Mouse (Mus musculus) embryonic facial prominence, embryonic 11.5 days (tissue): ENCODE measurements around the gene Tbc1d14. TPM values are rescaled to one million over a fixed set of nuclear protein-coding genes. Genes with fewer than 3 reads are reported as not detected.

ENCODE experiments used
- ATAC-seq: fragments of 200-750 bp; cut with Nextera tagmentation; replicated peaks from 2 replicates; pipeline ENCODE4 v1.8.0; 2017; ENCODE audit warnings: low read depth; ENCODE audit not compliant: insufficient number of reproducible peaks, low FRiP score, low TSS enrichment
- DNase-seq: peaks from one replicate; pipeline ENCODE4 v3.0.0-alpha.2; 2015; ENCODE audit warnings: low spot score
- H3K27ac ChIP-seq: fragments of 300-500 bp; sonication (generic); replicated peaks from 2 replicates; pipeline ENCODE4 v1.5.1; 2014; ENCODE audit warnings: mild to moderate bottlenecking, low read depth, low read length, control low read depth
- H3K27me3 ChIP-seq: fragments of 300-500 bp; sonication (generic); 2 replicates; pipeline ENCODE4 v1.6.1; 2014; ENCODE audit warnings: mild to moderate bottlenecking, low read length, moderate library complexity, mixed read lengths; ENCODE audit not compliant: control insufficient read depth, insufficient read depth
- H3K36me3 ChIP-seq: fragments of 300-500 bp; sonication (generic); replicated peaks from 2 replicates; pipeline ENCODE4 v1.6.1; 2014; ENCODE audit warnings: low read depth, mild to moderate bottlenecking, low read length, moderate library complexity, mixed read lengths; ENCODE audit not compliant: control insufficient read depth, insufficient read depth
- H3K4me1 ChIP-seq: fragments of 300-500 bp; sonication (generic); 2 replicates; pipeline ENCODE4 v1.6.1; 2014; ENCODE audit warnings: low read length, mixed read lengths; ENCODE audit not compliant: control insufficient read depth, insufficient read depth
- H3K4me2 ChIP-seq: fragments of 300-500 bp; sonication (generic); 2 replicates; pipeline ENCODE4 v1.6.1; 2014; ENCODE audit warnings: low read depth, mild to moderate bottlenecking, control low read depth, low read length, moderate library complexity
- H3K4me3 ChIP-seq: fragments of 300-500 bp; sonication (generic); 2 replicates; pipeline ENCODE4 v1.5.1; 2014; ENCODE audit warnings: low read depth, low read length, control low read depth
- H3K9ac ChIP-seq: fragments of 300-500 bp; sonication (generic); replicated peaks from 2 replicates; pipeline ENCODE4 v1.6.1; 2014; ENCODE audit warnings: mild to moderate bottlenecking, control low read depth, low read length
- H3K9me3 ChIP-seq: fragments of 300-500 bp; sonication (generic); replicated peaks from 2 replicates; pipeline ENCODE4 v1.6.1; 2016; ENCODE audit warnings: mild to moderate bottlenecking, low read length, inconsistent platforms, mixed read lengths; ENCODE audit not compliant: control insufficient read depth
- WGBS: fragments of 180-500 bp; shearing (Covaris S2); extraction: QIAGEN DNeasy Blood & Tissue Kit; methylation state at CpG from one replicate; pipeline ENCODE4 v1.1.7; 2014; 5-methylcytosine and 5-hydroxymethylcytosine counted together
- polyA plus RNA-seq: library from polyadenylated mRNA; unstranded; fragments of >200 nt; fragmentation: Nextera tagmentation; extraction: Ambion mirVana; gene quantifications from 2 replicates; pipeline ENCODE4 v1.2.1, GENCODE M21; 2014

Gene Tbc1d14
- polyA plus RNA-seq, 1 experiment from 2014 or later, result 42.7 TPM

GRCm38 (mm10) chr5:36529698-36530097, 63.4 kb downstream of the Tbc1d14 start:
- no peaks in the 10 kb centered on the region; the same call in 1 of the 2 replicates for H3K4me1 ChIP-seq
- peak overlapping the region; percentile 56 for H3K4me2 ChIP-seq
- peak overlapping the region; percentile 75 for H3K4me3 ChIP-seq
- H3K9ac ChIP-seq, result peak overlapping the region; percentile 90
- no peaks in the 10 kb centered on the region for H3K27me3 ChIP-seq
- WGBS, result 5% methylated on average over 5 of the region's 5 CpGs
- H3K27ac ChIP-seq, result no peak overlapping the region
- no peaks in the 10 kb centered on the region for H3K9me3 ChIP-seq
- no peaks in the 10 kb centered on the region for H3K36me3 ChIP-seq
- DNase-seq (no peak), ATAC-seq (no peak; the same call in 1 of the 2 replicates)

- ATAC-seq (no peak), DNase-seq (no peak)
- H3K4me2 ChIP-seq, result no peak overlapping the region
- H3K9ac ChIP-seq, result no peak overlapping the region
- H3K36me3 ChIP-seq, result no peaks in the 10 kb centered on the region
- H3K9me3 ChIP-seq, result no peaks in the 10 kb centered on the region
- H3K4me3 ChIP-seq, result no peak overlapping the region
- WGBS, result 82% methylated on average over 2 of the region's 2 CpGs
- H3K27me3 ChIP-seq, result no peaks in the 10 kb centered on the region
- no peaks in the 10 kb centered on the region; the same call in 1 of the 2 replicates for H3K4me1 ChIP-seq
- H3K27ac ChIP-seq, result no peak overlapping the region
Measured at GRCm38 (mm10) chr5:36526921-36527320, 66.2 kb downstream of the Tbc1d14 start.

GRCm38 (mm10) chr5:36526274-36526673, 66.8 kb downstream of the Tbc1d14 start:
- Histone ChIP-seq H3K4me1 (no peaks in the 10 kb centered on the region; the same call in 1 of the 2 replicates), H3K4me3 (no peak overlapping the region), H3K9me3 (no peaks in the 10 kb centered on the region), H3K4me2 (no peak overlapping the region), H3K36me3 (no peaks in the 10 kb centered on the region), H3K9ac (no peak overlapping the region), H3K27ac (no peak overlapping the region), H3K27me3 (no peaks in the 10 kb centered on the region)
- 86% methylated on average over 5 of the region's 5 CpGs for WGBS
- ATAC-seq (no peak), DNase-seq (no peak)

GRCm38 (mm10) chr5:36525216-36525615, 67.9 kb downstream of the Tbc1d14 start:
- WGBS, result 79% methylated on average over 2 of the region's 2 CpGs
- ATAC-seq, result no peak
- Histone ChIP-seq H3K4me2 (no peak overlapping the region), H3K36me3 (no peaks in the 10 kb centered on the region), H3K4me3 (no peak overlapping the region), H3K9ac (no peak overlapping the region), H3K4me1 (no peaks in the 10 kb centered on the region; the same call in 1 of the 2 replicates), H3K27me3 (no peaks in the 10 kb centered on the region), H3K27ac (no peak overlapping the region), H3K9me3 (no peaks in the 10 kb centered on the region)
- no peak for DNase-seq

- H3K36me3 ChIP-seq, result peaks cover 2% of the 10 kb centered on the region; the same call in 1 of the 2 replicates
- DNase-seq, result no peak
- 88% methylated on average over 5 of the region's 5 CpGs for WGBS
Measured at GRCm38 (mm10) chr5:36523219-36523703, 69.8 kb downstream of the Tbc1d14 start.

GRCm38 (mm10) chr5:36522782-36523181, 70.3 kb downstream of the Tbc1d14 start:
- Histone ChIP-seq H3K4me1 (no peaks in the 10 kb centered on the region; the same call in 1 of the 2 replicates), H3K27me3 (no peaks in the 10 kb centered on the region), H3K4me3 (no peak overlapping the region), H3K36me3 (peaks cover 2% of the 10 kb centered on the region; the same call in 1 of the 2 replicates), H3K9ac (no peak overlapping the region), H3K27ac (no peak overlapping the region), H3K4me2 (no peak overlapping the region), H3K9me3 (no peaks in the 10 kb centered on the region)
- 95% methylated on average over 2 of the region's 2 CpGs for WGBS
- DNase-seq (no peak), ATAC-seq (no peak)

More at GRCm38 (mm10) chr5:36523219-36523703, 69.8 kb downstream of the Tbc1d14 start:
- H3K9ac ChIP-seq, result no peak overlapping the region
- H3K27me3 ChIP-seq, result no peaks in the 10 kb centered on the region
- no peaks in the 10 kb centered on the region for H3K9me3 ChIP-seq
- no peak for ATAC-seq
- no peaks in the 10 kb centered on the region; the same call in 1 of the 2 replicates for H3K4me1 ChIP-seq
- H3K4me3 ChIP-seq, result no peak overlapping the region
- no peak overlapping the region for H3K4me2 ChIP-seq
- H3K27ac ChIP-seq, result no peak overlapping the region

GRCm38 (mm10) chr5:36519751-36520150, 73.3 kb downstream of the Tbc1d14 start:
- no peaks in the 10 kb centered on the region for H3K4me1 ChIP-seq
- no peaks in the 10 kb centered on the region for H3K27me3 ChIP-seq
- peaks cover 2% of the 10 kb centered on the region; the same call in 1 of the 2 replicates for H3K36me3 ChIP-seq
- H3K4me3 ChIP-seq, result no peak overlapping the region
- DNase-seq (no peak), ATAC-seq (no peak)
- no peak overlapping the region for H3K4me2 ChIP-seq
- no peaks in the 10 kb centered on the region for H3K9me3 ChIP-seq
- 93% methylated on average over 3 of the region's 3 CpGs for WGBS
- no peak overlapping the region for H3K9ac ChIP-seq
- no peak overlapping the region for H3K27ac ChIP-seq

- Histone ChIP-seq H3K27ac (no peak overlapping the region), H3K4me3 (no peak overlapping the region), H3K4me2 (no peak overlapping the region), H3K27me3 (no peaks in the 10 kb centered on the region), H3K9ac (no peak overlapping the region), H3K36me3 (peaks cover 2% of the 10 kb centered on the region; the same call in 1 of the 2 replicates), H3K4me1 (no peaks in the 10 kb centered on the region), H3K9me3 (no peaks in the 10 kb centered on the region)
- 74% methylated on average over 3 of the region's 3 CpGs for WGBS
- ATAC-seq (no peak), DNase-seq (no peak)
Measured at GRCm38 (mm10) chr5:36517596-36517995, 75.5 kb downstream of the Tbc1d14 start.
